Mouse (Mus musculus) adrenal gland, adult 18-20 months (tissue): Measurements from ENCODE around the gene Adamts17. TPM values are rescaled to one million over a fixed set of nuclear protein-coding genes. Genes with fewer than 3 reads are reported as not detected.

Experiments used
- DNase-seq, 2 experiments: peaks; one replicate each; pipeline ENCODE4 v3.0.0; 2021 to 2022; ENCODE audit warnings: low spot score in 2 of 2
- long read RNA-seq, 2 experiments: library from polyadenylated mRNA; stranded (forward); transcript quantifications; one replicate each; pipeline ENCODE4 v2.0.0; 2021
- total RNA-seq, 2 experiments: library from RNA; stranded (reverse); gene quantifications; 1 replicate in 1 of 2; 2 replicates in 1 of 2; pipeline ENCODE4 v1.2.3; 2021

Gene Adamts17
- 1 to 10 TPM; 2.3 to 3.1 TPM for total RNA-seq
- long read RNA-seq, experiment 1 = 0 reads
- long read RNA-seq, experiment 2, partial matches to known transcripts = 1 of 2 reads
- long read RNA-seq, experiment 2, other reads (novel, unspliced or antisense) = 1 of 2 reads

DNA sequence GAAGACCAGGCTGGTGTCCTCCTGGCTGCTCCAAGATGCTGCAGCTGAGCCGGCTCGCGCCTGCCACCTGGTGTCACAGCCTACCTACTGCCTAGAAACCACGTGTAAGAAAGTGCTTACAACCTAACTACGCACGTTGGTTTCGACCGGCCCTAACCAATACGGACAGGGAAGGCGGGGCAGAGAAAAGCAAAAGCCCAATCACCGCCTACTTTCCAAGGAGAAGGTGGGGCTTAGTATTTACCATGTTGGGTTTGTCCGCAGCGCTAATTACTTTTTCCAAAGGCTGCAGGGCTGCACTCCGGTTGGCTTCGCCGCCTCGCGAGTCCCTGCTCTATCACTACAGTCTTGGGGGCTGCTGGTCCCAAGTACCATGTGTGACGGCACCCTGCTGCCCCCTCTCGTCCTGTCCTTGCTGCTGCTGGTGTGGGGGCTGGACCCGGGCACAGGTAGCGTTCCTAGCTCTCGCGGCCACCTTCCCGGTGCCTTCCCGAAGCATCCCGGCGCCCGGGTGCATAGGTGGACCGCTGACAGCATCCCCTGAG is at the start of gene Adamts17:
Adamts17 (plus strand) TSS at position 273 of the 545 bp plus-strand sequence.
- peak; percentile 73 to 82 for DNase-seq

DNA sequence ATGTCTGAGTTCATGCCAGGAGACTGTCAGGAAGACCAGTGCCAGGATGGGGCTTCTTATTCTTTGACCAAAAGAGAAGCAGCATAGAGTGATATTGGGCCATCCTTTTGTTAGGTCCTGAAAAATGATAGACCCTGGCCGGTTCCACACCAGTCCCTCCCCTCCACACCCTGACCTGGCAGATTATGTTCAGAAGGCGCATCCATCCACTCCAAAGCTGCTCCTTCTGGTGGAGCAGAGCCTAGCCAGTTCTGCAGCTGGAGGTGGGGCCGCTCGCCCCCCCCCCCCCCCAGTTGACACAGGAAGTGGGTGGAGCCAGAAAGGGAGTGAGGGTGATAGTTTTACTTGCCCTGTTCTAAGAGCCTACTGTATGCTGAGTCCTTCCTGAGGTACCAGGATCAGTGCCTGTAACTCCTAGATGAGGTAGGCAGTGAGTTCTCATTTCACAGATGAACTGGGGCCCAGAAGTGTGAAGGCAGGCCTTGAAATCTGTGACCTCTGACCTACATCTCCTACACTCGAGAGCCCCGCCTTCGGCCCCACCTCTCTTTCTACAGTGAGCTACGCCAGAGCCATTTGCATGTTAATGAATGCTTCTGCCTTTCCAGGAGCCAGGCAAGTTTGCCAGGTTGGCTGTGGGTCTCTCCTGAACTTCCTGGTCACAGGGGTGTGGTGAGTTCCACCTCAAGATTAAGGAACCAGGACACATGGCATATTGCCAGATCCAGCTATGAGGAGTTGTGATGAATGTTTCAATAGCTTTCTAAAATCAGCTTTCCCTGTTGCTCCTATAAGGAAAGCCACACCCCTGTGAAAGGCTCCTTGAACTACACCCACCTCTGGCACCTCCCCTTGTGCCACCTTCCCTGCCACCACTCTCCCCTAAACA is 49.4 kb upstream of the Adamts17 start:
- no peak for DNase-seq

DNA sequence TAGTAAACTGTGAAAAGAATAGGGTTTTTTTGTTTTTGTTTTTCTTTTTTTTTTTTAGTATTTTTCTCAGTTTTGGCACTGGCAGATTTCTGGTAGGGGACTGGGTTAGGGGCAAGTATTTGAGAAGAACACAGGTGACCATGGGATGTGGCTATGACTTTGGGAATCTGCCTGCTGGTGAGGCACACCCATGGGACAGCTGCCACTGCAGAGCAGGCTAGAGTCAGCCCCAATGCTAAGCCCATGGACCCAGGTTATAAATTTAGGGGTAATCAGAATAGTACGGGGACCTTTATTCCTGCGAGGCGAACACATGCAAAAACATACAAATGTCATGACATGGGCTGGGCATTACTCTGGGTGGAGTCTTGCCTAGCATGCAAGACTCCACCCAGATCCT is 48.5 kb upstream of the Adamts17 start:
- no peak for DNase-seq

DNA sequence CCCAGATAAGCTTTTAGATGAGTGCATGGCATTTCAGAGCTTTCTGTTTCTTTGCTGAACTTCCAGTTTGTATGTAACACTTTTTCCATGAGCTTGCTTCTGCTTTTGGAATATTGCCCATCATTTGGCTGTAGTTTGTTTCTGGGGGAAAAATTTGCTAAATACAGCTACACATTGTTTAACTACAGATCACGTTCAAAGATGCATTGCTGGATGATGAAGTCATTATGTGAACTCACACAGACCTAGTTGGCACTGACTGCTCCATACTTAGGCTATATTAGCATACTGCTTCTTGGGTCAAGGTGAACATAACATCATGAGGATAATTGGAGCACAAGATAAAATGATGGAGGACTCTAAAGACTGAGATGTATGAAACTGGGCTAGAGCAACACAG is 42.6 kb upstream of the Adamts17 start:
- DNase-seq = no peak

DNA sequence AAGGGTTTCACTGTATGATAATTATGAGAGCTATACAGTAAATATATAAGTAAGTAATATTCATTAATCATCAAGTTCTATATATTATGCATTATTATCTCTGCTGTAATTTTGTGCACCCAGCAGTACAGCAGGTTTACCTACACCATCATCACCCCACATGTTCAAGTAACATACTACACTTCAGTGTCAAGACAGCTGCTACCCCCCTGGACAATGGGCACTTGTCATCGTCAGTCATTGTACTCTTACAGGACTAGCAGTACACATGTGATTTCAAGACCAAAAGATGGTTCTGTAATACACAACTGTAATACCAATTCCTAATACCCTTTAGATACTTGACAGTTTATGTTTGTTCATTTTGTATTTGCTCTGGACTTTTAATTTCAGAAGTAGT is 42.2 kb upstream of the Adamts17 start:
- no peak for DNase-seq

DNA sequence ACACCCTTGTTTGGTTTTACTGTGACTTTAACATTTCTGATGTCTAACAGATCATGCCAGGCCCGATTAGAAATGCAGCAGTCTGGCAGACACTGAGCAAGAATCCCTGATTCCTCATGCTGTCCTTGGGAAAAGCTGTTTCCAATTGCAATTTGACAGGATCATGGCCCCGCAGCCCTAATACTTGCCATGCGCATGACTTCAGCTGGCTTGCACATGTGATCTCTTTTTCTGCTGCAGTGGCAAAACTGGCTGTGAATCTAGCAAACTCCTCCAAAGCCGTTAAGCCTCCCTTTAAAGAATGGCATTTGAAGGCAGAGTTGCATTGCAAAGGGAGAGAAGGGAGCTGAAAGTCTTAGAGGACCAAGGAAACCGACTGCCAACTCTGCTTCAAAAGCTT is 40.7 kb upstream of the Adamts17 start:
- DNase-seq = no peak

DNA sequence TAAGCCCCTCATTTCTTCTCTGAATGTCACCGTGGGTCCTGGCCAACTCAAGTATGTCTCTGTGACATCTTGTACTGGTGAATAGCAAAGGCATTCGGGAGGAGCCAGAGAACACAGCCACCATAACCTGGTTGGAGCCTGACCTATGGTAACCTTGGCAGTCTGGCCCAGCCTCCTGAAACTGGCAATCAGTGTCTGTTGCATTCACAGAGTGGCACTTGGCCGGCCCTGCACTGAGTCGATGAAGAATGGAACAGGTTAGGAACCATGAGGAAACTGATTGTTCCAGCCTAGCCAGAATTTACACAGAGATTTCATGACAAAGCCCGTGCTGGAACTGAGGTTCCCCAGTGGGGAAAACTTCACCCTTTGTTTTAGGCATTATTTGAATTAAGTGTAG is 38.8 kb upstream of the Adamts17 start:
- no peak for DNase-seq

DNA sequence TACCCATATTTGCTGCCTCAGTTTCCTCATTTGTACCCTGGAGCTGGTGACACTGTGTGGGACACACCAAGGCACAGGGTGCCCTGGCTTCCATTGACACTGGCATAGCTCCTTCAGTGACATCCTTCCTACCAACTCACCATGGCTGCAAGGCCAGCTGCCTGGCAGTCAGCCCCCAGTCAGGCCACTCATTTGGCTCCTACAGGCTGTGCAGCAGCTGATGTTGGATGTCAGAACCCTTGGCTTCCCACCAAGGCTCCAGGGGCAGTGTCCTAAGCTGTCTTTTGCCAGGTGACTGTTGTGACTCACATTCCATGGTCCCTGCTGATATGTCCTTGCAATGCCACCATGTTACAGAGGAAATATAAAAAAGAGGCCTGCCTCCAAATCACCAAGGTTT is 37.8 kb upstream of the Adamts17 start:
- peak in 1 of 2 experiments; percentile 40 for DNase-seq

DNA sequence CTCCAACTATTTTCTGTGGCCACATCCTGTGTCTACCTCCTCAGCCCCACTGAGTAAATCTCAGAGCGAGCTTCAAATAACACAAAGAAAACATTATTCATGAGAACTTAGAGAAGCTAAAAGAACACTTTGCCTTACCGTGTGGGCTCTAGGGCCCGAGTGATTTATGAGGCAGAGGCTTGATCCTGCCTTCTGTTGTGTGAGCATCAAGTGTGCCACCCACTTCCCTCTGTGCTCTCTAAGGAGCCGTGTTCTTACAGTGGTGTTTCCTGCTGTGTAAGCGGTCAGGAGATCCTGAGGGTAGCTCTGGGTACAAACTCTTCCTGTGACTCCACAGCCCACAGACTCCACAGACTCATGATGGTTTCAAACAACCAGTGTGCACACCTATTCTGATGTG is 35.7 kb upstream of the Adamts17 start:
- DNase-seq = no peak

DNA sequence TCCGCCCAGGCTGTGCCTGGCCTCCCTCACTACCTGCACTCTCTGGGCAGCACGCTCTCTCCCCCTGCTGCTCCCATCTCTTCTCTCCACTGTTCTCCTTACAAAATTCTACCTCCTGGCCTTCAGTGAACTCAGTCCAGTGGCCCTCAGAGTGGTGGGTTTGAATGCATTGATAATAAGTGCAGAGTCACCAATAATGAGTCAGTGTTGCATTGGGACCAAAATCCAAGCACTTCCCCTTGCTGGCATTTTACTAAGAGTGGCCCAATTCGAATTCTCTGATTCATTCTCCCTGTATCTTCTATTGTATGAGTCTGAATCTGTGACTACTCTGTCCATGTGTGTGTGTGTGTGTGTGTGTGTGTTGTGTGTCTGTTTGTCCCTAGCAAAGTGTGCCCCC is 32.7 kb upstream of the Adamts17 start:
- DNase-seq = peak in 1 of 2 experiments; percentile 16

DNA sequence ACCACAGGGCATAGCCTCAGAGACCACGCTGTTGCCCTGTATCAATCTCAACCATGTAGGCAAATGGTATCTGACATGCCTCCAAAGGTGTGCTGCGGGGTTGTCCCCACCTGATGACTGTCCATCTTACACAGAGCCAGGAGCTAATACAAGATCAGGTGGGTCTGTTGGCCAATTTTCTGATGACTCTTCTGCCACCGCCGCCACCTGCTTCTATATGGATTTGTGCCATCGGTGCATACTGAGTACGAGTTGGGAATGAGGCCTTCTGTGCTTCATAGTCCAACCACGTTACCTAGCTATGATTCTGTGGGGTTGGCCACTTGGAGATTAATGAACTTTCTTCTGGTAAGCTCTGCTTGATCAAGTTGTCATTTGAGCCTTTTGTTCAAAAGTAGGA is 29.1 kb upstream of the Adamts17 start:
- DNase-seq = no peak

DNA sequence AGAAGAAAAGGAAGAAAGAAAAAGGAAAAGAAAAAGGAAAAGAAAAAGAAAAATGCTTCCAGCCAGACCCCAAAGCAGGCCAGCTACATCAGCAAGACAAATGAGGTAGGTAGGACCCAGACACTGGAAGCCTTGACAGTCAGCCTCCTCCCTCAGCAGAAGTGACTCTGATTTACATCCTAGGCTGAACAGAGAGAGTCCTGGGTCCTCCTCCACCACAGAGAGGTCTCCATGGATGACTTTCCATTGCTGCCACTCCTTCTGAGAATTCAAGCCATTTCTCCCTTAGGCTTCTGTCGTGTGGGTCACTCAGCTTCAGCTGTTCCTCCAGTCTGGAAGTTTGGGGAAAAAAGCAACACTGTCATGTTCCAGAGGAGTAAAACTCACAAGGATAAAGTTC is 28.2 kb upstream of the Adamts17 start:
- no peak for DNase-seq

DNA sequence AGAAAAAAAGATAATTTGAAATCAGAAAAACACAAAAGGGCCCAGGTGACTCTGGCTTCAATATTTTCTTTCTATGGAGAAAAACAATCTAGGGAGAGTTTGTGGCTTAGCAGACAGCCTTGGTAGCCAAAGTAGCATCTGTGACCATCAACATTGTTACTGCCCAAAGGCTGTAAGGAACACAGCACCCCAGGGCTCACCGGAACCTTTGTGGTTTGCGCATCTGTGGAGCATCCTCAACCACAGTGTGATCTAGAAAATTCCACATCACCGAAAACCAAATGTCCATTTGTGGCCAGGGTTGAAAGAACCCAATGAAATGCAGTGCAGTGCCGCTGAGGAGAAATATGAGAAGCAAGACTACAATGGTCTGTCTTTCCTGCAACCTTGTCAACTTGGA is 27.2 kb upstream of the Adamts17 start:
- no peak for DNase-seq

DNA sequence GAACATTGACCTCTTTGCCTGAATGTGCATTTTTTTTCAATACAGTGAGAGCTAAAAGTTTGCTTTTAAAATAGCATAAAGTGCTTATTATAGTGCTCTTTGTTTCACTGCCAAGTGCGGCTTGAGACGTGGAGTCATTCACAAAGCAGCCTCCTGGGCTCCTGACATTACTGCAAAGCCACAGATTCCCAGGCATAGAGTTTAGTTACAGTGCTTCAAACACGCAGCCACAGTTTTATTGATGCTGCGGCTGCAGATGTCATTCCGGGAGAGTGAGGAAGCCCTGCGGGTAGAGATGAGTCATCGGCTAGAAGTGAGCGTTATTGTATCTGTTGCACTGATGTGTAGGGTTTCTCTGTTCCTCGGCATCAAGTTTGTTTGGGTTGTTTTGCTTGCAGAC is 26.8 kb upstream of the Adamts17 start:
- no peak for DNase-seq

DNA sequence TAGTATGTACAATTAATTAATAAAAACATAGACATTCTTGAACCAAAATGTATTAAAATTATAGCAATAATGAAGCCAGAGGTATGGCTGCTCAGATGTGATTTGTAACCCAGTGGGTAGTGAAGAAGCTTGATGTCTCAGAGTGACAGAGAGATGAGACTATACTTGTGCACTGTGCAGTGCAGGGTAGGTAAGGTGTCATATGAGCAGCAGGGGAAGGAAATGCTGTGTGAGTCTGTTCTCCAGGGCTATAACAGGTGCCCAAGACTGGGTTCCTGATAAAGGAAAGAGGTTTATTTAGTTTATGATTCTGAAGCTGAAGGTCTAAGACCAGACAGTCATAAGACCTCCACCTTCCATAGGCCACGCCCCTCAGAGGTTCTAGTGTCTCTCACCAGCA is 26.4 kb upstream of the Adamts17 start:
- DNase-seq = no peak

DNA sequence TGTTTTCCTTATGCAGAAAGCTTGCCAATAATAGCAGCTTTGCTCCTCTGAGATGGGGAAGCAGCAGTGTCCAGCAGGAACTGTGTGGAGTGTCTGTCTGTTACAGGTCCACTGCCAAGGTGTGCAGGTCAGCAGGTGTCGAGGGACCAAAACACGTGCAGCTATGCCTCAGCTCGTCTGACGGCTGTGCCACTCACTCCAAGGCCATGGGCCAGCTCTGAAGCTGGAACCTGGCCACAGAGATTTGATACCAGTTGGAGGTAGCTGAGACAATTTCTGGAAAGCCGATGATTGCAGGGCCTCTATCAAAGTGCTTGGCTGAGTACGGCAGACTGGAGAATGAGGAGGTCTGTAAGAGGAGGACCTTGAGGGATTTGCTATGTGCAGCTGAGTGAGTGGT is 24.0 kb upstream of the Adamts17 start:
- no peak for DNase-seq

DNA sequence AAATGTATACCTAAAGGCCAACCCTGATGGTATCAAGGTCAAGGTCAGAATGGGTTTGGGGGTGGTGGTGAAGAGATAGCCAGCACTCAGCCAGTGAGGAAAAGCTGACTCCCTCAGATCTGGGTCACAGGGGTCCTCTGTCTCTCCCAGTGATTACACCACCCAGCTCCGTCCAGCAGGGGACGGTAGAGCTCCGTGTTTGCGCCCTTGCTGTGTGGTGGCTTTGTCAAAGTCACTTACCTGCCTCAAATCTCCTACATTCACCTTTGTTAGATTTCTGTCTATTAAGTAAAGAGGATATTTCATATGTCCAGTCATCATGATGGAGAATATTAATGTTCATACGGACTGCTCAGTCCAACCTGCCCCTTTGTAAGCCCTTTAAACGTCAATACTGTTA is 19.5 kb upstream of the Adamts17 start:
- peak; percentile 48 to 57 for DNase-seq

DNA sequence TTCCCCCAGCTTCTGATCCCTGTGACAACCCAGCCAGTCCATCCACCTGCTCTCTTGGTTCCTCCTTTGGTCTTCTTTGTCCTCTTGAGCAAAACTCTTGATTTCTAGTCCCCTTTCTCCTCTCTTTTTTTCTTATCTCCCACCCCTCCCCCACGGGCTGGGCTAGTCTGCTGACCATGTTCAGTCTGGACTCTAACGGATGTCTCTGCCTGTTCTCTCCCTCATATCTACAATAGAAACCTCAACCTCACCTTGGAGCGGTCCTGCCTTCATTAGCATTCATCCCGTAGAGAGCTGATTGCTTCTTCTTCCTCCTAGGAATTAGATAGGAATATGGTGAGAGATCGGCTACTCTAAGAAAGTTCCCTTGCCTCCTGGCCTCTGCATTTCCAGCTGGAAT is 8.7 kb upstream of the Adamts17 start:
- DNase-seq = no peak

DNA sequence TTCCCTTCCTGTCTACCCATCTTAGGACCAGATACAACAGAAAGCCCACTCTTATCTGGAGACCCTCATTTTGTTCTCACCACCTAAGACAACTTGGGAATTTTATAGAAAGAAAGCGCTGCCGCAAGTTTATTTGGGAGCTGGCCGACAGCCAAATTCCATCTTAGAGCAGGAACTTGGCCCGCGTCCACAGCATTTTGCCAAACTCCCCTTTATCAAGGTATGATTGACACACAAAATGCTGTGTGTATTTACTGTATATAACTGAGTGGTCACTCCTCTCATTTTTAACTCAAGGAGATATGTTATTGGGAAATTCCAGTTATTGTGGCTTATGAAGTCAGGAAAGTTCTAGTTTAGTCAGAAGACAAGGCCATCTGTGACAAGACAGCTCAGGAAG is 8.2 kb upstream of the Adamts17 start:
- DNase-seq = peak in 1 of 2 experiments; percentile 30

DNA sequence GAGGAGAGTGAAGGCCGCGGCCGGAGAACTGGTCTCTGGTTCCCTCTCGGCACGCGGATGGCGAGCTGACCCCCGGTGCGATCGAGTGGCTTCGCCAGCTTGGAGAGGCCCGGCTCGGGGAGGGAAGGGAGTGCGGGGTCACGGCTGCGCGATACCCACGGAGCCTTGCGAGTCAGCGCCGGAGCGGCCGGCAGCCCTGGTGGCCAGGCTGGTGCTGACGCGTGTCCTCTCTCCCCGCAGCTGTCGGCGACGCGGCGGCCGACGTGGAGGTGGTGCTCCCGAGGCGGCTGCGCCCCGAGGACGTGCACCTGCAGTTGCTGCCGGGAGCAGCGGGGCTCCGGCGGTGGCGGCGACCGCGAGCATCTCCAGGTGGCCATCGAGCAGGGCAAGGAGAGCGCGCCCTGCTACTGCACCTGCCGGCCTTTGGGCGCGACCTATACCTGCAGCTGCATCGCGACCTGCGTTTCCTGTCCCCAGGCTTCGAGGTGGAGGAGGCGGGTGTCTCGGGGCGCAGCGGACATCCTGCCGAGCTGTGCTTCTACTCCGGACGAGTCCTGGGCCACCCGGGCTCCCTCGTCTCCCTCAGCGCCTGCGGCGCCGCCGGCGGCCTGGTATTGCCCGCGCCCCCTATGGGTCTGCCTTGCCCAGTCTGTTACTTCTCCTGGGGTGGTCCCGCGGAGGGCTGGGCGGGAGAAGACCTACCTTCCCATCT is 629 bp downstream of the Adamts17 start:
- DNase-seq = peak; percentile 33 to 46

DNA sequence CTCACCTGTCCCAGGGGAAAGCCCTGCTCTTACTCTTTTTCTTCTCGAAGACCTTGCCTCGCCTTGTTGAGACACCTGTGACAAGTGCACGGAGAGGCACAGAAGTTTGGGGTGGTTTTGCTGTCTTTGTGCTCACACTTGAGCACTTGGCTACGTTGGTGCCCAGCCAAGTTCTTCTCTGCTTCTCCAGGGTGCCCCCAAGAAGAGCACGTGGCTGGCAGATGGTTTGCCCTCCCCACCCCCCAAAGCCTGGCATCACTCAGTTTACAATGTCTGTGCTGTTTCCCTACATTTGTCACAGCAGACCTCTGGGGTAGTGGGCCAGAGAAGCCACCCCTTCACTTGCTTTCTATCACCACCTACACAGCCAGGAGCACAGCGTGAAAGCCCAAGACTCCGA is 1.6 kb downstream of the Adamts17 start:
- DNase-seq = no peak

DNA sequence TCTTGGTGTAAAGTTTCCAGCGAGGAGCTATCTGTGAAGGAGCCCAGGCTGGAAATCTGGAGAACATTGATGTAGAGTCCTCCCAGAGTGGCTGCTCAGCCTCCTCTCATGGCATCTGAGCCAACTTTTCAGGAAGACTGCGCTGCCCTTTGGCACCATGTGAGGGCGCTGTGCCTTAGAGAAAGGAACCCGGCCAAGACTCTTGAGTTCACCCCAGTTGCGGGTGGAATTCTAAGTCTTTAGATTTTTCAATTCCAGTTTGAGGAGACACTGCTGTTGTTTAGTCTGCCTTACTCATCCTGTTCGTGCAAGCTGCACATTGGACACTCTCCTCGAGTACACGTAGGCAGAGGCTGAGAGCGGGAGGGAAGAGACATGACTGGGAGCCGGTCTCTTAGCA is 2.5 kb downstream of the Adamts17 start:
- DNase-seq = peak; percentile 68 to 73
